Mouse (Mus musculus) heart, embryonic 14.5 days (tissue): Measurements from ENCODE around the gene 2010111I01Rik. TPM values are rescaled to one million over a fixed set of nuclear protein-coding genes. Genes with fewer than 3 reads are reported as not detected.
A peak's percentile ranks its signal among the peaks of the same experiment; 100 is the strongest.
"Not testable (repeated sequence)": the region's sequence is repeated elsewhere in the genome, so short reads cannot be mapped to it uniquely, and the experiment has no call there.

Experiments
- ATAC-seq: fragments of 200-750 bp; cut with Nextera tagmentation; 2 replicates; pipeline ENCODE4 v1.8.0; 2017; ENCODE audit warnings: low read depth, moderate TSS enrichment; ENCODE audit not compliant: insufficient number of reproducible peaks, insufficient read depth, low FRiP score
- H3K27ac ChIP-seq, 2 experiments: fragments of 200-500 bp in 1 of 2; fragments of 300-500 bp in 1 of 2; sonication (generic) in 1 of 2; replicated peaks in 1 of 2; 2 replicates each; pipeline ENCODE4 v1.5.1; 2012 to 2014; ENCODE audit warnings: low read depth in 2 of 2, low read length in 2 of 2, control low read depth in 1 of 2, mild to moderate bottlenecking in 1 of 2, mixed read lengths in 1 of 2; ENCODE audit not compliant: control insufficient read depth in 1 of 2, insufficient read depth in 1 of 2
- H3K27me3 ChIP-seq: fragments of 300-500 bp; sonication (generic); 2 replicates; pipeline ENCODE4 v1.6.1; 2014; ENCODE audit warnings: mild to moderate bottlenecking, low read length, control low read depth; ENCODE audit not compliant: control insufficient read depth, insufficient read depth
- H3K36me3 ChIP-seq: fragments of 300-500 bp; sonication (generic); 2 replicates; pipeline ENCODE4 v1.6.1; 2014; ENCODE audit warnings: mild to moderate bottlenecking, control low read depth, low read length, mixed read lengths; ENCODE audit not compliant: control insufficient read depth, insufficient read depth
- H3K4me1 ChIP-seq, 2 experiments: fragments of 200-500 bp in 1 of 2; fragments of 300-500 bp in 1 of 2; sonication (generic) in 1 of 2; 2 replicates each; pipeline ENCODE4 v1.6.1; 2012 to 2014; ENCODE audit warnings: low read length in 2 of 2, control low read depth in 1 of 2, mixed read lengths in 1 of 2; ENCODE audit not compliant: control insufficient read depth in 2 of 2, insufficient read depth in 2 of 2
- H3K4me2 ChIP-seq: fragments of 300-500 bp; sonication (generic); 2 replicates; pipeline ENCODE4 v1.6.1; 2014; ENCODE audit warnings: mild to moderate bottlenecking, low read length
- H3K4me3 ChIP-seq, 2 experiments: fragments of 200-500 bp in 1 of 2; fragments of 300-500 bp in 1 of 2; sonication (generic) in 1 of 2; 2 replicates each; pipeline ENCODE4 v1.5.1; 2012 to 2014; ENCODE audit warnings: low read length in 2 of 2, mild to moderate bottlenecking in 2 of 2, control low read depth in 1 of 2, low read depth in 1 of 2, moderate library complexity in 1 of 2; ENCODE audit not compliant: control insufficient read depth in 1 of 2, insufficient read depth in 1 of 2
- H3K9ac ChIP-seq: fragments of 300-500 bp; sonication (generic); 2 replicates; pipeline ENCODE4 v1.6.1; 2014; ENCODE audit warnings: mild to moderate bottlenecking, low read length
- H3K9me3 ChIP-seq: fragments of 300-500 bp; sonication (generic); 2 replicates; pipeline ENCODE4 v1.6.1; 2016; ENCODE audit warnings: low read length, control low read depth; ENCODE audit not compliant: control insufficient read depth
- WGBS: fragments of 180-500 bp; shearing (Covaris S2); extraction: QIAGEN DNeasy Blood & Tissue Kit; methylation state at CpG from one replicate; pipeline ENCODE4 v1.1.7; 2014; 5-methylcytosine and 5-hydroxymethylcytosine counted together
- polyA plus RNA-seq: library from polyadenylated mRNA; unstranded; fragments of >200 nt; fragmentation: Nextera tagmentation; extraction: Ambion mirVana; gene quantifications from 2 replicates; pipeline ENCODE4 v1.2.1, GENCODE M21; 2014

The 2010111I01Rik gene
- polyA plus RNA-seq, 1 experiment from 2014 or later = 69.5 TPM

DNA sequence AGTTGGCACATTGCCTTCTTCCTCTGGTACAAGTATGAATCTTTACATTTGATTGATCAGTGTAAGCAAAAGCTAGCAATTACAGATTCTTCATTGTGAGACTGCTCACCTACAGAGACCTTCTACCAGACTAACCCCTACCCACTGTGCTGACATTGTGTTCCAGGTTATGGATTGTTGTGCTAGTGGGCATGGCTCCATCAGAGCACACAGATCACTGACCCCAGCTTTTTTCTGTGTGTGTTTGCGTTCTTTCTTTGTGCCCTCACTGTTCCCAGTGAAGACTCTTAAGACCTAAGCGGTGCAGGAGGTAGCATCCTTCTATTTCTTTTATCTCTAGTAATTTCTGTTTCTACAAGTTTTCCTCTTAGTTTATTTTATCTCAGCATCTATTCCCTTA, 32.1 kb downstream of the 2010111I01Rik start:
- peaks cover 0 to 4% of the 10 kb centered on the region in 2 experiments; a peak in 2 of 4 replicates for H3K4me1 ChIP-seq
- 90% methylated on average over 2 of the region's 2 CpGs for WGBS
- H3K36me3 ChIP-seq = no peaks in the 10 kb centered on the region
- no peak overlapping the region for H3K27ac ChIP-seq
- no peaks in the 10 kb centered on the region for H3K27me3 ChIP-seq
- no peak overlapping the region for H3K4me3 ChIP-seq
- no peak overlapping the region for H3K4me2 ChIP-seq
- no peak for ATAC-seq
- no peaks in the 10 kb centered on the region for H3K9me3 ChIP-seq
- H3K9ac ChIP-seq = no peak overlapping the region

DNA sequence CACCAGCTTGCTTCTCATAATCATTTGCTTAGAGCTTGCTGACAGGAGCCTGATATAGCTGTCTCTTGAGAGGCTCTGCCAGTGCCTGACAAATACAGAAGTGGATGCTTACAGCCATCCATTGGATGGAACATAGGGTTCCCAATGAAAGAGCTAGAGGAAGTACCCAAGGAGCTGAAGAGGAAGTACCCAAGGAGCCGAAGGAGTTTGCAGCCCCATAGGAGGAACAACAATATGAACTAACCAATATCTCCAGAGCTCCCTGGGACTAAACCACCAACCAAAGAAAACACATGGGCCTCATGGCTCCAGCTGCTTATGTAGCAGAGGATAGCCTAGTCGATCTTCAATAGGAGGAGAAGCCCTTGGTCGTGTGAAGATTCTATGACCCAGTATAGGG, 42.8 kb downstream of the 2010111I01Rik start:
- not testable (repeated sequence) for ATAC-seq, H3K9ac ChIP-seq, H3K27me3 ChIP-seq, H3K27ac ChIP-seq, H3K4me2 ChIP-seq, H3K36me3 ChIP-seq, H3K9me3 ChIP-seq, H3K4me3 ChIP-seq, H3K4me1 ChIP-seq
- WGBS = 79% methylated on average over 3 of the region's 3 CpGs

DNA sequence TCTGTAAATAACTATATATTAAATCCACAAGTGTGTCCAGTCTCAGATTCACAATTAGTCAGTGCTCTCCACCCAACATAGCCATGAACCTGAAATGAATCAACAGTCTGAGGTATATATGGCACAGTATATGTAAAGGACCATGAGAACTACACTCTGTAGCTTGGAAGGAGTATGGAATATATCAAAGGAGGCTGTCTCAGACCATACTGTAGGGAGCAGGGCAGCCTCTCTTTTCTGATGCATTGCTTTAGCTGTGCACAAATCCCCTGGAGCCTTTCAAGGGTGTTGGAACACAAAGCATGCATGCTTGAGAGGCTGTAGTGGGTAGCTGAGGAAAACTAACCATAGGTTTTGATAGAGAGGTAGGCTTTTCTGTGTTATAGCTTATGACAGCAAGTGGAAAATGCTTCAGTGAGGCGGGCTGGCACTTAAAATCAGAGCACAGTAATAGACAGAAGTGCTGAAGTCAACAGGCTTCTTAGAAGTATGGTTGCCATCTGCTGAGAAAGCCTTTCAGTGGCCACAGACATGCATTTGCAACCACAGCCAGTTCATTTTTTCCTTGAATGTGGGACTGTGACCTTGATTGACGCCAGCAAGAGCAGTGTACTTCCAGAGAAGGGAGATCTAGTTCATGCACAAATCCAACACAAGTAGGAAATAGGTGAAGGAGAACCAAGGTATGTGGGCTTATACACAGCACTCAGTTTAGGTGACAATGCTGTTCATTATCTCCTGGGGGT, 45.8 kb downstream of the 2010111I01Rik start:
- 44% methylated on average over 2 of the region's 2 CpGs for WGBS
- no peak overlapping the region for H3K9ac ChIP-seq
- no peaks in the 10 kb centered on the region for H3K4me1 ChIP-seq
- H3K36me3 ChIP-seq = no peaks in the 10 kb centered on the region
- no peak overlapping the region for H3K27ac ChIP-seq
- no peak overlapping the region for H3K4me3 ChIP-seq
- H3K9me3 ChIP-seq = no peaks in the 10 kb centered on the region
- H3K4me2 ChIP-seq = no peak overlapping the region
- ATAC-seq = no peak; the same call in 1 of the 2 replicates
- no peaks in the 10 kb centered on the region for H3K27me3 ChIP-seq

GRCm38 (mm10) chr13:63014353-63014752, 49.7 kb downstream of the 2010111I01Rik start:
- H3K9ac ChIP-seq = no peak overlapping the region
- no peak overlapping the region for H3K27ac ChIP-seq
- H3K4me1 ChIP-seq = no peaks in the 10 kb centered on the region
- no peak for ATAC-seq
- H3K4me3 ChIP-seq = no peak overlapping the region
- H3K36me3 ChIP-seq = no peaks in the 10 kb centered on the region
- WGBS = 76% methylated on average over 1 of the region's 1 CpGs
- no peak overlapping the region for H3K4me2 ChIP-seq
- H3K9me3 ChIP-seq = no peaks in the 10 kb centered on the region
- no peaks in the 10 kb centered on the region for H3K27me3 ChIP-seq

DNA sequence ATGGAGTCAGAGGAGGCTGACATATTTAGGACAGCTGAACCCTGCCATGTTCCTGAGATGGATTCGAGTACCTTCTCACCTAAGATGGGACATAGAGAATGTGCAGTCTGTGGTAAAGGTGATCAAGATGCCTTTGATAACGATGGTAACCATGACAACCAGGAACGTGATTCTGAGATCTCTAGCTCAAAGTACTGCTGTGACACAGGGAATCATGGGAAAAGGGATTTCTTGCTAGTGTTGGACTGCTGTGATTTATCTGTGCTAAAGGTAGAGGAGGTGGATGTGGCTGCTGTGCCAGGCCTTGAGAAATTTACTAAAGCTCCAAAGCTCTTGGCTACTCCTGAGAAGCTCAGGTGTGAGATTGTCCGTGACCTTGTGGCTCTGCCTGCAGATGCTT, 50.7 kb downstream of the 2010111I01Rik start:
- 81% methylated on average over 4 of the region's 4 CpGs for WGBS
- ATAC-seq = no peak
- H3K27ac ChIP-seq = no peak overlapping the region

DNA sequence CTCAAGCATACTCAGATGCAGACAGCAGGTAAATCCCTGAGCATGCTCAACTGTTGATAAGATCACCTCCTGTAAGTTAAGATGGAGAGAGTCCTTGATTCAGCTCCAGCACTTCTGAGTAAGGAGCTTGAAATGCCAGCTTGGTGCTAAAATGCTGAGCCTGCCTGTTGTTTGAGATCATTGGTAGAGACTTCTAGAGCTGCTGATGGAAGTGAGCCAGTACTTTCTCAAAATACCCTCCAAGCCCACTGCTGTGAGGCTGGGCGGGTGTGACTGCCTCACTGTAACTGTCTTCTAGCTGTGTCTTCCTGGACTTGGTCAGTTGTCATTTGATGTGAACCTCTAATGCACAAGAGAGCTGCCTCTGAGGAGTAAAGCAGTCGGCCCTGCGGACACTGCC, 51.4 kb downstream of the 2010111I01Rik start:
- Histone ChIP-seq H3K9ac (no peak overlapping the region), H3K4me2 (no peak overlapping the region), H3K36me3 (no peaks in the 10 kb centered on the region), H3K4me1 (no peaks in the 10 kb centered on the region), H3K4me3 (no peak overlapping the region), H3K27me3 (no peaks in the 10 kb centered on the region), H3K27ac (no peak overlapping the region), H3K9me3 (no peaks in the 10 kb centered on the region)
- ATAC-seq = no peak
- 86% methylated on average over 3 of the region's 3 CpGs for WGBS

More for the DNA sequence above, 50.7 kb downstream of the 2010111I01Rik start:
- Histone ChIP-seq H3K4me3 (no peak overlapping the region), H3K9me3 (no peaks in the 10 kb centered on the region), H3K4me2 (no peak overlapping the region), H3K27me3 (no peaks in the 10 kb centered on the region), H3K36me3 (no peaks in the 10 kb centered on the region), H3K4me1 (no peaks in the 10 kb centered on the region), H3K9ac (no peak overlapping the region)

DNA sequence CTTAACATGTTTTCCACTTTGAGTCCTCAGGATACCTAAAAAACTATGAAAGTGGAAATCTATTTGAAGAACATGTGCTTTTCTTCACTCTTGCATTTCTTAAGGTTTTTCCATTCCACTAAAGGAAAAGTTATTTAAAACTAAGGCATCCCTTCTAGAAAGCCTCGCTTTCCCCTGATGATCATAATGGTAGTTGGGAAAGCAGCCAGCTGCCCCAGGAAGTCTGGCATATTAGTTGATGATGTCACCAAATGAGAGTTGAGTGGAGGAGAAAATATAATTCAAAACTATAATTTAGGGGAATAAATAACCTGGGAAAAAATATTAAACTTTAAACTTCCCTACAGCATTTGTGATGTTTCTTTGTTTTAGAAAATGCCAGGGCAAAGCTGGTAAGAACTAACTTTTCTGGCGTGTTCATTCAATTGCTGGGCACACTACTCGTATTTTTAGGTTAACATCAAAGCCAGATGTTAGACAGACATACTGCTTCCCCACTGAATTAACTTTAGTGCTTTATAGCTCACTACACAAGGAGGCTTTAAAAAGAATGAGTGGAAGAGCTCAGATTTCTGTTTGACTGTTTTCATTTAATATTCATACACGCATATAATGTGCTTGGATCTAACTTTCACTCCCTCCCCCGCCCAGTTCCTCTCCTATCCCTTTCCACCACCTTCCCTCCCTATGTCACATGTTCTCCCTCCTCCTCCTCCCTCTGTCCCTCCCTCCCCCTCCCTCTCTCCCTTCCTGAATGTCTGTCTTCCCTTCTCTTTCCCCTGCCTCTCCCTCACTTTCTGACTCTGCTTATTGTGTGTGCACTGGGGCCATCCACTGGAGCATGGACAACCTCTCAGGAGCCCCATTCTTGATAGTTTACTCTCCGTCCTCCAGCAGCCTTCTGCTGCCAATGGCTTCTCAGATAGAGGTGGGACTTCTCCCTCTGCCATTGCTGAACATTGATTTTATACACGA, 58.8 kb downstream of the 2010111I01Rik start:
- 74% methylated on average over 7 of the region's 7 CpGs for WGBS
- H3K27ac ChIP-seq = peak overlapping the region in 1 of 2 experiments; percentile 24; a peak in 2 of 4 replicates
- no peaks in the 10 kb centered on the region for H3K27me3 ChIP-seq
- no peak overlapping the region for H3K4me3 ChIP-seq
- no peak overlapping the region for H3K9ac ChIP-seq
- no peaks in the 10 kb centered on the region for H3K36me3 ChIP-seq
- H3K9me3 ChIP-seq = no peaks in the 10 kb centered on the region
- ATAC-seq = no peak
- peaks cover 3 to 4% of the 10 kb centered on the region in 2 experiments; a peak in 2 of 4 replicates for H3K4me1 ChIP-seq
- no peak overlapping the region for H3K4me2 ChIP-seq
